Mouse (Mus musculus) spleen, postnatal 4 days (tissue): Measurements from ENCODE around the gene Kcnn3.

ENCODE experiments used
- DNase-seq, 2 experiments: peaks; one replicate each; pipeline ENCODE4 v3.0.0; 2022; ENCODE audit warnings: low spot score in 2 of 2

Gene Kcnn3

DNA sequence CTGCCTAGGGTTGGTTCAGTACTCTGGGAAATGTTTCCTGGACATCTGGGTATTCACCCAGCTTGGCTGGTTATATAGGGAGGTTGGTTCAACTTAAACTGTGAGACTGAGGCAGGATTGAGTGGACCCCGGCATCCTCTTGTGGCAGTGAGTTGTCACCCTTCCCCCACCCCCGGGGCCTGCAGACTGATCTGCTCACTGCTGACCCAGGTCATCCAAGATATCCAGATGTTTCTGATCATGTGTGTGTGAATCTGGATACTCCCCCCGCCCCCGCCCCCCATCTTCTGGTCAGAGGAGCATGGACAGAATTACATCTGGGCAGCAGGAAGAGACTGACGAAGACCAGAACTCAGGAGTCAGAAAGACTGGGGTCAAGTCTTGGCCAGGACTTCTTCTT is 45.4 kb downstream of the Kcnn3 start:
- DNase-seq, result no peak

GRCm38 (mm10) chr3:89569058-89569457 is 49.1 kb downstream of the Kcnn3 start:
- DNase-seq, result no peak

- DNase-seq, result no peak
Measured at GRCm38 (mm10) chr3:89569707-89570324, 49.9 kb downstream of the Kcnn3 start.

DNA sequence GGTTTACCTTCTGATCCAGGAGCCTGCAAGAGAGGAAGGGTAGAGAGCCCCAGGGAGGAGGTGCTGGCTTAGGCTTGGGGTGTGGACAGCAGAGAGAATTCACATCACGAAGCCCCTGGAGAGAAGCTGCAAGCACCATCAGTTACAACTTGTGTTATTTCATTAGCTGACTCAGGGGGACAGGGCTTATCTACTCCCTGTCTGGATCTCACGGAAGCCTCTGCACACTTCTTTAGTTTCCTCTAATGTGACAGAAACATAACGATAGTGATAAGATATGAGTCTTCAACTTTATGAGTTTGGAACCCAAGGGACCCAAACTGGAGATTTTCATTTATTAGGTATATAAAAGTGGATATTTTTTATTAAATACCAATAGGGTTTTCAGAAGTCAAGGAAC is 50.4 kb downstream of the Kcnn3 start:
- no peak for DNase-seq

DNA sequence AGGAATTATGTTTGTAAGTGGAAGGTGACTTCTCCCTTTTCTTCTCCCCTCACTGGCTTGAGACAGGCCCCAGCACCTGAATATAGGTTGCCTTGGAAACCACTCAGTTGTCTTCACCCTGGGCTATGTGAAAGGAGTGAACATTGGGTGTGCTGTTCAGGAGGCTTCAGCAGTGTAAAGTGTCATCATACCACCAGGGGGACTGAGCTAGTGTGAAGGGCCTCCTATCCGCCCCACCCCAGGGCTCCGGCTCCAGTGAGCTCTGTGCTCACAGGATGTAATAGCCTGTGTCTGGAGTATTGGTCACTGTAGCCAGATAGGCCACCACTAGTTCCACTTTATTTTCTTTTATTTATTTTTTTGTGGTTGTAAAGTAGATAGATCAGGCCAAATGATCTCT is 54.3 kb downstream of the Kcnn3 start:
- peak in 1 of 2 experiments; percentile 38 for DNase-seq

DNA sequence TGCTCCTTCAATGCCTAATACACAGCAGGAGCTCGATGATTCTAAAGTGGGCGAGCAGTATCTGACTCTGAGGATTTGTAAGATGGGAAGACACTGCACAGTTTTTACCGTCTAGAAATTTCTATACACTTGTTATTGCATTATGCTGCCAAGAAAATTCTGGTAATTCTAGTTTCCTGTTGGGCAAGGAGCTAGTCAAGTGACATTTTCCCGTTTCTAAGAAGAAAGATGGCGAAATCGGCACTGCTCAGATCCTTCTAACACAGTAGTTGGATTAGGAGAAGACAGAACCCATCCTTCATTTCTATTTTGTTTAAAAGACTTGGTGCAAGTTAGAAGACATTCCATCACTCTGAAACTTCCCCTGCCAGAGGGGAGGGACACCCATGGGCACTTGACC is 56.4 kb downstream of the Kcnn3 start:
- DNase-seq, result no peak

- DNase-seq, result no peak
Measured at GRCm38 (mm10) chr3:89577154-89577553, 57.2 kb downstream of the Kcnn3 start.

- no peak for DNase-seq
Measured at GRCm38 (mm10) chr3:89578083-89578482, 58.1 kb downstream of the Kcnn3 start.

DNA sequence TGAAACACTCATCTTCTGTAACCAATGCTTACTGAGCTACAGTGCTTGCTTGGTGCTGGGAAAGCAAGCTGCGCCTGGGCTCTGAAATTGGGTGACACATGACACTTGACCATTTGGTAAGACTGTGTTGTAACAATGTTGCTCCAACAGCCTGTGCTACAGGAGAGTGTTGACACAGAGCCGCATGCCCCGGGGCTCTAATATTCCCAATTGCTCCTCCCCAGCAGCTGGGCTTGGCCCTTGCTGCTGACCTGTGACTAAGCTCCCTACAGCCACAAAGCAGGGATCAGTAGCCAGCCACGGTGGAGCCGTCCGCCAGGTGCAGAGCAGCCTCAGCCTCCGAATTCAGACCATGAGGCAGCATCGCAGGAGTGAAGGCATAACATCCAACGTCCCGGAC is 58.8 kb downstream of the Kcnn3 start:
- peak in 1 of 2 experiments; percentile 18 for DNase-seq

GRCm38 (mm10) chr3:89584254-89584653 is 64.3 kb downstream of the Kcnn3 start:
- DNase-seq, result no peak

DNA sequence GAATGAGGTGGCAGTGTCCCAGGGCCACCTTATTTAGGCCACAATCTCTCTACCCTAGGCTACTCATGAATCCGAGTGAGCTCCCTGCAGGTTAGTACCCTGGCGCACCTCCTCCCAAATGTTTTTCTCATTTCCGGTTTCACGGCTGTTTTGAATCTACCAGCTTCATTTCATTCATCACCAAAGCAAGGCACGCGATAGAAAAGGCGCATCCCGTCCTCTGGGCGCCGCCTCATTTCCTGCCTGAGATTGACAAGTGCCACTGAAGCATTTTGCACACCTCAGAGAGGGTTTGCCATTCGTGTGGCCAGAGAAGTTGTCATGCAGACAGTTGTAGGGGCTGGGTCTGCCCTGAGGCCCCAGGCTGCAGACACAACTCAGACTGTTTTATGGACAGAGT is 68.5 kb downstream of the Kcnn3 start:
- DNase-seq, result no peak

- DNase-seq, result no peak
Measured at GRCm38 (mm10) chr3:89589321-89589720, 69.4 kb downstream of the Kcnn3 start.

DNA sequence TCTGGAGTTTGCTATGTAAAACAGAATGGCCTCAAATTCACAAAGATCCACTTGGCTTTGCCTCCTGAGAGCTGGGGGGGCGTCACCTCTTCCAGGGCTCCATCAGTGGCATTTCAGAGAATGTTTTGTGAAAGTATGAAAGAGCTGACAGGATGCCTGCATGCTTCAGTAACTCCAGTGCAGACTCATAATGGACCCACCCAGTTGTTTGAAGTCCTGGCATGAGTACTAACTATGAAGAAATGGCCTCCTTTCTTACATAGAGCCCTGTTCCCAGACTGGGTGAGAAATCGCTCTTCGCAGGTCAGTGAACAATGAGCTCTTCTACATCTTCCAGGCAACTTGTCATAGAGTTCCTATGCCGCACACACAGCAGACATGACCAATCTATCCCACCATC is 70.4 kb downstream of the Kcnn3 start:
- DNase-seq, result no peak

GRCm38 (mm10) chr3:89591461-89591860 is 71.5 kb downstream of the Kcnn3 start:
- no peak for DNase-seq

GRCm38 (mm10) chr3:89592809-89593208 is 72.8 kb downstream of the Kcnn3 start:
- no peak for DNase-seq

GRCm38 (mm10) chr3:89593524-89593923 is 73.6 kb downstream of the Kcnn3 start:
- DNase-seq, result no peak

- no peak for DNase-seq
Measured at GRCm38 (mm10) chr3:89598361-89598760, 78.4 kb downstream of the Kcnn3 start.

DNA sequence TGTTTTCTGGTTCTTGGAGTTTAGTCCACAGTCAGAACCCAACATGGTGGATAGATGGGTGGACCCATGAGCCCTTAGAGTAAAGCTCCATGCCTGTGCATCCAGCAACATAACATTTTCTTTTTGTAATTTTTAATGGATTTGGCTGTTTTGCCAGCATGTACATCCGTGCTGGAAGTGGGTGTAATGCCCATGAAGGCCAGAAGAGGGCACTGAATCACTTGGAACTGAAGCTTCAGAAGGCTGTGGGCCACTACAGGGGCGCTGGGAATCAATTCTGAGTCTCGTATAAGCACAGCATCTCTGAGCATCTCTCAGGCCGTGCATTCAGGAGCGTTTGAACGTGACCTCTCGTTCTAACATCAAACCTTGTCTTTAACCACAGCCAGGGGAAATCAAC is 79.0 kb downstream of the Kcnn3 start:
- no peak for DNase-seq

GRCm38 (mm10) chr3:89601060-89601459 is 81.1 kb downstream of the Kcnn3 start:
- DNase-seq, result no peak

DNA sequence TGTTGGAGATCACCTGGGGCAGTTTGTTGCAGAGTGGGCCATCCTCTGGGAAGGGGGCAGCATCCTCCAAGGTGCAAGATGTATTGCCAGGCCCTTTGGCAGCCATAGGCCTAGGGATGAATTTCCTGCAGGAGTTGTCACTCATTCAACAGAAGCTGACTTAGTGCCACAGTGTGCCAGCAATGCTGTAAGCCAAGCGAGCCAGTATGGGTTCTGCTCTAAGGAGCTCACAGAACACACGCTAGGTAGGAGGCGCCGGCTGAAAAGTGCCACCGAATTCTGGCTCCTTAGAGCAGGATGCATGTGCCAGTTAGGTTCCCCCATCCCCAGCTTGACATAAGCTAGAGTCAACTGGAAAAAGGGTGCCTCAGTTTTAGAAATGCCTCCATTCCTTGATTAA is 83.3 kb downstream of the Kcnn3 start:
- no peak for DNase-seq

DNA sequence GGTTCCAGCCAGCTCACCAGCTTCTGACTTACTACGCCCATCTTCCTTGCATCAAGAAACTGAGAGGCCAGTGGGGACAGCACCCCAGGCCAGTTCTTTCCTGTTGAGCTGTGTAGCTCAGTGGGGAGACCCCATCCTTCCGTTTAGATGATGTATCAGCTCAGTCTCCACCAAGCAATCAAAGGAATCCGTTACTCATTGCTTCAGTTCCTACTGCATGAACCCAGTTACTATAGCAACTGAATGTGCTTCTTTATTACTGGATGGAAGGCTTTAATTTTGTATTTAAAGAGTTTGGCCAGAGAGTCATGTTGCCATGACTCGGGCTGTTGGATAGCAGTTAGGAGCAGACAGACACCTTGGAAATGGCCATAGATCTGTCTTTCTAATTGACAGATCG is 85.3 kb downstream of the Kcnn3 start:
- no peak for DNase-seq

DNA sequence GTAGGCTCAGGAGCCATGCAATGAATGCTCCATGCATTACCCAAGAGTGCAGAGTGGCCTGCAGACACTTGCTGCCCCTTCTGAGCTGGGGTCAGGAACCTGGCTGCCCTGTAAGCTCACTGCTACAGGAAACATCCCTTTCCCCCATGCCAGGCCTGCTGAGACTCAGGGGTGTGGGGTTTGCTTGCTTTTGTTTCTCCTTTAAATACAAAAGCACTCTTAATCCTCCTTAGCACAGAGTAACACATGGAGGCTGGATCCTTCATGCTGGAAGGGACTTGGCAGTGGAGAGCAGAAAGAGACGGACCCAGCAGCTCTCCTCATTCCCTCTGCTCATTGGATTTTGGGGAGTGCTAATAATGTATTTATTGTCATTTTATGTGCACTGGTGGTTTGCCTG is 87.4 kb downstream of the Kcnn3 start:
- DNase-seq, result no peak

- no peak for DNase-seq
Measured at GRCm38 (mm10) chr3:89612048-89612447, 92.1 kb downstream of the Kcnn3 start.
